Mouse (Mus musculus): Measurements from ENCODE around the gene Serf2.

- TF ChIP-seq CTCF (IDR thresholded peaks at IDR 0.05; ENCODE audit: control insufficient read depth, insufficient read depth, insufficient replicate concordance, low read depth, low read length): no peak
- TF ChIP-seq POLR2A (IDR thresholded peaks at IDR 0.05; ENCODE audit: control insufficient read depth, low read depth, low read length): no peak
Measured at GRCm38 (mm10) chr2:121450093-121450492, 1.1 kb downstream of the Serf2 start.

All from testis, adult 2 months (tissue).